Mouse (Mus musculus): ENCODE data around the gene Pnmal1. TPM values are rescaled to one million over a fixed set of nuclear protein-coding genes. Genes with fewer than 3 reads are reported as not detected.

Gene Pnmal1
- 10 to 100 TPM; 59.8 to 62.2 TPM for total RNA-seq (2021)
- long read RNA-seq, full-length matches to known transcripts, result 29 of 43 reads
- long read RNA-seq, partial matches to known transcripts, result 5 of 43 reads
- long read RNA-seq, other reads (novel, unspliced or antisense), result 9 of 43 reads

DNA sequence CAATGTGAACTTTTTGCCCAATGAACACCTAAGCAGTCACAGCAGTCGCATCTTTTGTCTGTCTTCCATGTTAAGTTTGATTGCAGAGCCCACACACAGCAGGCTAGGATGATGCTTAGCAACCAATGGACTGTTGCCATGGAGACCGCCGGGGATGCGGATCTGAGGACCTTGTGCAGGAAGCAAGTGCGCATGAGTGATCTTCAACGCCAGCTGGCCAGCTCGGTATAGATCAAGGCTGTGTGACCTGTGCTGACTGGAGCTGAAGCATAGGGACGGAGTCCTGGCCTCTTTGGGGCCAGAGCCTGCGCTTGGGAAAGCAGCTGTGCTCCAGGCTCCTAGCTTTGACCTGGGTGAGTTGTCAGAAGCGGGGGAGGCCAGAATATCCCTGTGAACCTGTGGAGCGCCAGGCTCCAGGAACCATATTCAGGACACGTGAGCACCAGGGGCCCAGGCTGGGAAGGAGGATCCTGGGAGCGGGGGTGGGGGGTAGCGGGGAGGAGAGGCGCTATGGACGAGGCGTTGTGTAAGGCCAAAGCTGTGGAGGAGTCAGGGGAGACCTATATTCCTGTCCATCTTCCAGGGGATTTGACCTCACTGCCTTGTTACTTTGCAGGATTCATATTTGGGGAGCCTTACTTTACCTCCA, at the start of gene Pnmal1:
TSS of gene Pnmal1 (plus strand) at position 141 of the 649 bp plus-strand sequence.
- DNase-seq (ENCODE audit: low spot score in 2 of 2), result peak; percentile 84 to 88

DNA sequence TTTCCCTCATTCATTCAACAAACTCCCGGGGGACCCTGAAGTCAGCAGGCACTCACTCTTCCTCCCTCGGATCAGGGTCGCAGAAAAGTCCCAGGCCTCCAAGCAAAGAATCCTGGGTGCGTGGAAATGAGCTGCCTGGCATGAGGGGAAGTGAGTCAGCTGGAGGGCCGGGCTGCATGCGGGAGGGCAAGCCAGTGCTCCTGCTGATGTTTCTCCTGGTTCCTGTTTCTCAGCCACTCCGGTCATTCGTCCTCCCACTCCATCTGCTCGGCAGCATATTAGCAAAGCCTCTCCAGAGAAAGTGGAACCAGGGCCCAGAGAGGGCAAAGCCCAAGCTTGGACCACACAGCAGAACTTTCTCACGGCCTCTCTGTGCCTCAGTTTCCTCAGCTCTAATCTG, 49.6 kb upstream of the Pnmal1 start:
- DNase-seq (ENCODE audit: low spot score in 2 of 2), result no peak

DNA sequence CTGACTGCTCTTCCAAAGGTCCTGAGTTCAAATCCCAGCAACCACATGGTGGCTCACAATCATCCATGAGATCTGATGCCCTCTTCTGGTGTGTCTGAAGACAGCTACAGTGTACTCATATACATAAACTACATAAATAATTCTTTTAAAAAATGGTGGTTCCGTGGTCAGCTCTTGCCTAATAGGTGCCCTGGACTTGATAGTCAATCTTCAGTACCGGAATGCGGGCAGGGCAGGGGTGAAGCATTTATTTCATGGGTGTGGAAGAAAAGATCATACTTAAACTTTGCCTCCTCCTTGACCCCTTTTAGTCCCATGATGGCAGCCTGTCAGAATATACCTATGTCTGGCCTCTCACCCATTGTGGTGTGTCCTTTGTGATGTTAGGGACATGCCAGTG, 47.6 kb upstream of the Pnmal1 start:
- no peak for DNase-seq (ENCODE audit: low spot score in 2 of 2)

DNA sequence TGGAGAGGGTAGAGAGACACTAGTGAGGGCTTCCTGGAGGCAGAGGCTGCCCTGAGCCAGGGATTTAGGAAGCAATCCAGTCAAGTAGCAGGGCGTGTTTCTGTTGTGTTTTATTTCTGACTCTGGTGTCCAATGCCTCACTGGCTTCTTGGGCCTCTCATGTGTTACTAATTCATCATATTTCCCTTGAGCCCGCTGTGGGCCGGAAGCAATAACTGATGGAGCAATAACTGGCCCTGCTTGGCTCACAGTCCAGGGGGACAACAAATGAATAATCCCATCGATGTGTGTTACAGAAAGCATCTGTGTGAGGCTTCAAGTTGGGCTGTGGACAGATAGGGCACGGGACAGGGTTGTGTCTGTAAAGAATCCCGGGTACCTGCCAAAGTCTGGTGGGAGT, 47.1 kb upstream of the Pnmal1 start:
- no peak for DNase-seq (ENCODE audit: low spot score in 2 of 2)

DNA sequence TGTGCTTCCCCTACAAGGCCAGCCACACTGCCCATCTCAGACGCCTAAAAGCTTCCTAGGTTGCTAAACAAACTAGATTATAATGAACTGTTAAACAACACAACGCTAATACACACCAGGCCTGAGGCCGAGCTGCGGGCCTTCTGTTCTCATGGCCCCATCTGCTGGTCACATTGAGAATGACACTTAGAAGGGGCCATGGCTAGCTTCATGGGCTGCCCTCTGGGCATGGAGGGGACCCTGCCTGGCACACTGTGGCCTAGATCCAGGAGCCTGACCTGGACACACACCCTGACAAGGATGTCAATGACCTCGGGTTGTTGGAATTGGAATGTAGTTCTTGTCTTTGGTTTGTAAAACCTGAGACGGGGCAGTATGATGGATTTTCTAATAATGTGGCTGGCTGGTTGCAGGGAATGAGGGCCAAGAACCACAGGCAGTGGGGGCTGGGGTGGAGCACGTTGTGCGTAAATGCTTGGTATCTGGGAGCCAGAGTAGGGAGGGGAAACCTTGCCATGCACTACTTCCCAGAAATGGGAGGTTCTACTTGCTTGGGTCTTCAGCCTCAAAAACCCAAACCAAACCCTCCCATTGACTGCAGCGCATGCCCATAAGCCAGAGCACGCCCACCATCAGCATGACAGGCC, 45.5 kb upstream of the Pnmal1 start:
- DNase-seq (ENCODE audit: low spot score in 2 of 2), result peak; percentile 82 to 85

DNA sequence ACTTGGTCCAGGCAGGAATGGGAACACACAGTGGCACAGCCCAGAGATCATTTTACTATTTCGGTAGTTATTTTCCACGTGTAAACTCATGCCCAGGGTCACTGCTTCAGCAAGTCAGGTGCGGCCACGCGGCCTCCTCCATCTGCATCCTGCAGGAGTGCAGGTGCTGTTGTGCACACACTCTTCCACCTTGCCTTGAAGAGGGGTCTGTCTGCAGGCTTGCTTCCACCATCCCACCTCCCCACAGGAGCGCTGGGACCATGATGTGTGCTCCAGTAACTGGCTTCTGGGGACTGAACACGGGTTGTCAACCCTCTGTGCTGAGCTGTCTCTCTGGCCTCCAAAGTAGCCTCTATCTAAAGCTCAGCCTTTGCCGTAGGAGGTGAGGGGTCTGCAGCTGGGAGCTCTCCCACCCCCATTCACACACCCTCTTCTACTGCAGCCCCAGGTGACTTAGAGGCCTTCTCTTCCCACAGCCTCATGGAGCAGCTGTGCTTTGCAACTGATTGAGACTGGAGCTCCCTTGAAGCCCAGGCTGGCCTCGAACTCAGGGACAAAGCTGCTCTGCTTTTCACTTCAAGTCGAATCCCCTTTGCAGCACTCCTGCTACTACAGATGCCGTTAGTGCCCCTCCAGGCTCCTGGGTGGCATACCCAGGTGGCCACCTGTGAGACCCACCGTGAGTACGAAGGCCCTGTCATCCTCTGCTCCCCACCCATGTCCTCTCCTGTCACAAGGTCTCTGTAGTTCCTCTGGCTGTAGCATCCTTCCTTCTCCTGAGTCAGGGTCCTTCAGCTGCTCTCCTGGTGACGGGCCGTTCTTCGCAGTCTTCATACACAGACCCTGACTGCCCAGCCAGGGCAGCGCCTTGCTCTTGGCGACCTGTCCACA, 44.8 kb upstream of the Pnmal1 start:
- no peak for DNase-seq (ENCODE audit: low spot score in 2 of 2)

DNA sequence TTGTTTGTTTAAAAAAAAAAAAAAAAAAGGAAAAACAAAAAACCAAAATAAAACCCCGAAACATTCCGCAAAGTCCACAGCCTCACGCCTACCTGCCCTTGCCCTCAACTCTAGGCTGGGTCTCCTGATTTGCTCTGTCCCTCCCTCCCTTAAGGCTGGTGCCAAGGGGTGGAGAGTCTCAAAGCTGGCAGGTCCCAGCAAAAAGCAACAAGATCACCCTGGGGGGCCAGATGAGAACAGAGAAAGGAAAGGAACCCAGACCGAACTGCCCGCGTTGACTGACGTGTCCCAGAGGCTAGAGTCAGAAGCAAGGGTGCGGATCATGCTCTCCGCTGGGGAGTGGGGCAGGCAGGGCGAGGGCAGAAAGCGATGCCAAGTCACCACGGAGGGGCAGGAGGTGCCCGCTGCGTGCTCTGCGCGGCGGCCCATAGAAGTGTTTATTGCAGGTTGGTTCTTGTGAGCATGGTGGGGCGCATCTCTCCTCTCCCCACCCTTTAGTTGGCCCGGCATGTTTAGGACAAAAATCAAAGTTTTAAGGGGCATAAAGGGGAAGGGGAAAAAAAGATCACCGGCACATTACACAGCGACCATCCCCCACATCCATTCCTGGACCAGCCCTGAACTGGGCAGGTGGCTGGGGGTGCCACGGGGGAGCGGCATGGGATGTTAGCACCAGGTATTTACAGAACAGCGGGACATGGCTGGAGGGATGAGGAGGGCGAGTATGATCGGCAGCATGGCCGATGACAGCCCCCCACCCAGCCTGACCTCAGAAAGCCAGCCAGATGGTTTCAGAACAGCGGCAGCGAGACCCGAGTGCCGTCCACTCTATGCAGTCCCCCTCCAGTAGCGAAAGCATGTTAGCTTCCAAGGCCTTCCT, 43.8 kb upstream of the Pnmal1 start:
- DNase-seq (ENCODE audit: low spot score in 2 of 2), result no peak

DNA sequence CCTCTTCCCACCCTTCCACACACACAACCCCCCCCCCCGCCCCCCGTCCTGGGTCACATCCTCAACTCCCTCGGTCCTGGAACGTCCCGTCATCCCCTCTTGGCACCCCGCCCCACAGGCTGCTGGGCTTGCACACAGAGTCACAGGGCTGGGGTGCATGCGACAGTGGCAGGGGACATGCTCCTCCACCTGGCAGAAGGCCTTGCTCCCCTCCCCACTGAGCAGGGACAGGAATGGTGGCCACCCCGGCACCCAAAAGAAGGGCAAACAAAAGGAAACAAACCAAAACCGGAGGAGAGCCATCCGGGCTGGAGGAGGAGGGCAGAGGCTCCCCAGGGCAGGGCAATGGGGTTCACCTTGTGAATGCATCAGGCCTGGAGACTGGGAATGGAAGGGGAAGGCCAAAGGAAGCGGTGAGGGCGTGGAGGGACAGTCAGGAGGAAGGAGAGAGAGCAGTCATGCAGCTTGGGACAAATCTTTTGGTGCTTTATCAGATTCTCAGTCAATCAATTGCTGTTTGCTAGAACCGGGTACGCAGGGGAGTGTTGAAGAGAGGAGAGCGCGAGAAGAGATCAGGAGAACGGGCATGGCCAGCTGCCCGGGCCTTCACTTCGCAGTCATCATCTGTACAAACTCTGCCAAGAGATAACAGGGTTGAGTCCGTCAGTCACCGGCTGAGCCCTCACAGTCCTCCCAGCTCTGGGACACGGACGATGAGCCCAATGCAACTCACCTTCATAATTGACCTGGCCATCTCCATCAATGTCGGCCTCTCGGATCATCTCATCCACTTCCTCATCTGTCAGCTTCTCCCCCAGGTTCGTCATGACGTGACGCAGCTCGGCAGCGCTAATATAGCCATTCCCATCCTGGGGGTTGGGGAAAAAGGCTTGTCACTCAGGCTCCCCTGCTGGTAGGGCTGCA, 42.9 kb upstream of the Pnmal1 start:
- no peak for DNase-seq (ENCODE audit: low spot score in 2 of 2)

DNA sequence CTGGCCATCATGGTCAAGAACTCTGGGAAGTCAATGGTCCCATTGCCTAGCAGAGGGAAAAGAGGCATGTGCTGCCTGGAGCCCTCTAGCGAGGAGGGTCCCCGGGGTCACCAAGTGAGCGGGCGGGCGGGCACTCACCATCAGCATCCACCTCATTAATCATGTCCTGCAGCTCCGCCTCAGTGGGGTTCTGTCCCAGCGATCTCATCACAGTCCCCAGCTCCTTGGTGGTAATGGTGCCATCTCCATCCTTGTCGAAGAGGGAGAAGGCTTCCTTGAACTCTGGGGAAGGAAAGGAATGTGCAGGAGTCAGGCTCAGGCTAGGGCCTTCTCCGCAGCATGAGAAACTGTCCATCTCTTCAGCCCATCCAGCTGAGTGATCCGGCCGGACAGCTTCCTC, 42.0 kb upstream of the Pnmal1 start:
- DNase-seq (ENCODE audit: low spot score in 2 of 2), result no peak

DNA sequence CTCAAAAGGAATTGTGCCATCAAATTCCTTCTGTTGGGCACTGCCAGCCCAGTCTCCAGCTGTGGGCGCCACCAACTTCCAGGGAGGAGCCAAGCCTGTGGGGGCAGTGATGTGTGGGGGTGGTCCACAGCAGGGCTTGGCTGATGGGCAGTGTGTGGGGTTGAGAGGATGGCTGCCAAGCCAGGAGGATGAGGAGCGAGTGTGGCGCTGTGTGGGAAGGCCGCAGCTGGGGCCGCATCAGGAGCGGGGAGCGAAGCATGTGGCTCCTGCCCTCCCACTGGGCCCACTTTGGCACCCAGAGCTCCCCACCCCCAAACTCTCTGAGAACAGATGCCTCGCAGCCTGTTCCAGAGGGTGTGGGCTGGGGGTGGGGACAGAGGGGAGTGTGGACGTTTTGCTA, 41.5 kb upstream of the Pnmal1 start:
- peak in 1 of 2 experiments; percentile 63 for DNase-seq (ENCODE audit: low spot score in 2 of 2)

DNA sequence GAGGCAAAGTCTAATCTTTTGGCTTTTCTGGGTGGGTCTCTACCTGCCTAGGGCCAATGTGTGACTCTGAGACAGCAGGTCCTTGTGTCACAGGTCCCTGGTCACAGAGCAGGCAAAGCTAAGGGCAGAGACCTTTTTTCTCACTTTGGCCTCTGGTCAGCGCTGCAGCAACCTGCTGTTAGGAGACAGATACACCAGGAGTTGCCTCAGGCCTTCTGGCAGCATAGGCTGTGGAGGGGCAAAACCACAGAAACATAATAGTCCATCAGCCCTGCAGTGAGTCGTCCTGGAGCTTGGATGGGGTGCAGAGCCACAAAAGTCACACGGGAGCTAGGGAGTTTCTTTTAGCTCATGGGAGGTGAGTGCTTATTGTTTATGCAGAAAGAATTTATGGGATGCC, 40.8 kb upstream of the Pnmal1 start:
- no peak for DNase-seq (ENCODE audit: low spot score in 2 of 2)

DNA sequence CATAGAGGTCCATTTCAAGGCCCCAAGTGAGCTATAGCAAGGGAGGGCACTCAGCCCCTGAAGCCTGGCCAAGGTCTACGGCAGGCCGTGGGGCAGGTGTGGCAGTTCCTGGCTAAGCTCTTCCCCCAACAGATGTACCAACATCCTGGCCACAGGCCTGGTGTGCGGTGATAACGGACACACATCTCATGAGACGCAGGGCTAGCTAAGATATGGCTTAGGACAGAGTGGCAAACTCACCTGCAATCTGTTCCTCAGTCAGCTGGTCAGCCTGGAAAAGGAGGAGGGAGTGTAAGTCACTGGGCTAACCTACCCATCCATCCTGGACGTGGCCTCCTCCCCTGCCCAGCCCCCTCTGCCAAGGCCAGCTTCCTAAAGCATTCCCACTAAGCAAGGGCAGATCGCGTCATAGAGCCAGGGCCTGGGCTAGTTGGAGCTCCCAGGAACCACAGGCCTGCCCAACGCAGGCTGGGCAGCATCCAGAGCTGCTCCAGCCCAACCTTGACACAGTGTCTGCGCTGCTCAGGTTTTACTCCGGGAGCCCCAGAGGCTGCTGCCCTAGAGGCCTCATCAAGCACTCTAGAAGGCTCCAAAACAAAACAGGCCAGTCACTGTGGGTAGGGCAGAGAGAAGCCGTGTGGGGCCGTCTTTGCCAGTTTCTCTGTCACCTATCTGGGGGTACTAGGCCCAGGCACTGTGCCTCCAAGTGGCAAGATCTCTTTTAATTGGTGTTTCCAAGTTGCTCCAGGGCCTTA, 39.9 kb upstream of the Pnmal1 start:
- DNase-seq (ENCODE audit: low spot score in 2 of 2), result no peak

DNA sequence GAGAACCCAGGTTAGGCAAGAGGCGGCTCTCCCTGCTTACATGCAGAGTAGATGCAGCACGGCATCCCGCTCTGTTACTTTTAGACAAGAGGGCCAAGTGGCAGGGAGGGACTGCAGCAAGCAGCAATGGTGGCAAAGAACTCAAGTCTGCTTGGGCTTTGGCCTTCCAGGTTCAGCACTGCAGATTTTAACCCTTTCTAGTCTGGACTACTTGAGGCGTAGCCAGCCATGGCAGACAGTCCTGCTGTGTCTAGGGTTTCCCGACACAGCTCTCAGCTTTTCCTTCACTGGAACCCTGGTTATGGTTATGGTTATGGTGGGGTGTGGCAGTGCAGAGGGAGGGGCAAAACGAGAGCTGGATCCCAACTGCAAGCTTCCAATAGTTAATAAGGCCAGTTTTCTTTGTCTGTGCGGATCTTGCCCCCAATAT, 39.3 kb upstream of the Pnmal1 start:
- peak in 1 of 2 experiments; percentile 36 for DNase-seq (ENCODE audit: low spot score in 2 of 2)

DNA sequence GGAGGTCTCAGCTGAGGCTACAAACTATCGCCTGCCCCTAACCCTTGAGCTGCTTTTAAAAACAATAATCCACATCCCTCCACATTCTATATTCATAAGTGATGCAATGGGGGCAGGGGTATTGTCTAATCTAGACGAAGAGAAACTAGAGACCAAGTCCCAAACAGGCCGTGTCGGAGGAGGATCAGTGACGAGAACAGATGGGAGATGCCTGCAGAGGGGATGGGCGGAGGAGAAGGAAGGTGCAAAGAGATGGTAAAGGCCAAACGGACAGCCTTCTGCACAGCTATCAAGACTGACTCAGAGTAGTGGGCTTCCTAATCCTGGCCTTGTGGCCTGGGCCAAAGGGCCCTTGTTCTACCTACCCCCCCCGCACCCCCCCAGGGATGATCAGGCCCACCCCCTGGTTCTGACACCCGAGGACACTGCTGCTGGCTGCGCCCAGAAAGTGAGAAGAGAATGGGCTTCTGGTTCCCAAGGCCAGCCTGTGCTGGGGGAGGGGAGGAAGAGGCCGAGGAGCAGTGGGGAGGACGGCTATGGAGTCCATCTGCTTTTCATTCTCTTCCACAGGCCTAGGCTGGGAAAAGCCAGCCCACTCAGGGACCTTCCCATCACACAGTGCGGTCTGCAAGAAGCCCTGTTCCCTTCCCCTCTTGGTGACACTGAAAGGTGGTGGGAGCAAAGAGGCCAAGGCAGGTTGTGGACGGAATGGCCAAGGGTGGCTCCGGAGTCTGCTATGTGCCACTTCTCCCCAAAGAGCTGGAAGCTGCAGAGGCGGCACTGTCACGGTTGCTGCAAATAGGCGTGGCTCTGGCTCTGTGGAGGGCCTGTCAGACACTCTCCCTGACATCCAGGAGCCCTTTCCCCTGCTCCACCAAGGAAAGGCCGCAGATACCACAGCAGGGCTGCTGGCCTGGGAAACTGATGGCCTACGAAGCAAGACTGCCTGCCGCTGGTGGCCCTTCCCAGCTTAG, 38.4 kb upstream of the Pnmal1 start:
- peak in 1 of 2 experiments; percentile 57 for DNase-seq (ENCODE audit: low spot score in 2 of 2)

DNA sequence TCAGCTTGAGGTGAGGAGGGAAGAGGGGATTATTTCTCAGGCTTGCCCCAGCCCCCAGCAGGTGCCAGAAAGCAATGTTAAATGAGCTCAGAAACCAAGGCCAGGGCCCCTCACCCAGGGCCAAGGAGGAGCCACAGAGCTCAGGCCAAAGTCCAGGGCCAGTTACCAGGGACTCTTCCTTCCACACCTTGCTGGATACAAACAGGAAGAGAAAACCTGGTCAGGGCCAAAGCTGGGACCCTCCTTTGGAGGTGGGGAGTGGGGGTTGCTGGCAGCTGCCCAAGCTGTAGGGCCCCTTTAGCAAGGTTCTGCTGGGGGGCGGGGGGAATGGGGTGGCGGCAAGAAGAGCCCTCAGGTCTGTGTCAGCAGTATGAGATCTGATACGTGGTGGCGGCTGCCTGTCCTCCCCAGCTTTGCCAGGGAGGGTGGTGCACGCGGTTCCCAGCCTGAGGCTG, 37.6 kb upstream of the Pnmal1 start:
- DNase-seq (ENCODE audit: low spot score in 2 of 2), result peak in 1 of 2 experiments; percentile 33

DNA sequence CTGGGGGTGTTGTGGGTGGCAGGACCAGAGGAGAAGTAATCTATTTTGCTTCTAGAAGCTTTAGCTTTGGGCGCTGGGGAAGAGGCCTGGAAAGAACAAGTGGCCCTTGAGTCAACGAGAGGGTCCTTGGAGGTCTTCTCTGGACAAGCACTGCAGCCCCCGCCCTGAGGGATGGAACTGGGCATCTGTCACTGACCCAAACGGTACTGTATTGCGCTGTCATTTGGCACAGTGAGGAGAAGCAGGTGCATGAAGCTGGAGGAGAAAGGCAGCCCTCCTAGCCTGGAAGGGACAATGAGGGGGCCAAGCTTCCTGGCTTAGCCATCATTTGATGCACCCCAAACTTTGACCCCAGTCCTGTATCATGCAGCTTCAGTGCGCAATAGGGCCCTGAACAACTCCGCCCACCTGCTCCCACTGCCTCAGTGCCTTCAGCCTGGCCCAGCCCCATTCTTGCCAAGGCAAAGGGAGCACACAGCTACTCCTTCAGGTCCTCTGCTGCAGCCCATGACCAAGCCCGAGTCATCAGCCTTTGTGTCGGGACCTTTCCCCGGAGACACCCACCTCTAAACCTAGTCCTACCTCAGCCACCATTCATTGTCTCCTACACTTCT, 37.0 kb upstream of the Pnmal1 start:
- DNase-seq (ENCODE audit: low spot score in 2 of 2), result peak; percentile 49 to 54
